ENCODE assay signal across 7 mouse cellular contexts in genomic region chr14:11617362-11617761, GRCm38 (mm10).
DNase-seq lines count a peak whose midpoint lies in the region; ATAC-seq lines count a peak whose summit lies in the region.

No protein-coding gene starts in this region.

- peak; percentile 61 for DNase-seq in testis, postnatal 10 days (ENCODE audit: low spot score)
- no peak for DNase-seq in testis, postnatal 14 days (ENCODE audit: low spot score)
- DNase-seq in cerebellum, adult 8-10 months = peak; percentile 22
- peak; percentile 31 to 48 for DNase-seq in heart, postnatal 10 days

- 0 out of 2 replicates have a peak overlapping the region, but pooled peaks have one; percentile 10 for H3K27ac ChIP-seq in liver, embryonic 12.5 days
- no peak overlapping the region for H3K27ac ChIP-seq in midbrain, embryonic 13.5 days

- no peak overlapping the region for H3K4me3 ChIP-seq in liver, embryonic 12.5 days
- no peak overlapping the region for H3K4me3 ChIP-seq in midbrain, embryonic 13.5 days (replicated peaks)

- 38% methylated on average over 6 of the region's 6 CpGs for WGBS in liver, embryonic 12.5 days (ENCODE audit: insufficient replicate concordance)
- 79% methylated on average over 6 of the region's 6 CpGs for WGBS in midbrain, embryonic 13.5 days

- H3K9ac ChIP-seq in liver, embryonic 12.5 days = no peak overlapping the region
- H3K9ac ChIP-seq in midbrain, embryonic 13.5 days (replicated peaks) = no peak overlapping the region

- H3K27me3 ChIP-seq in liver, embryonic 12.5 days (replicated peaks) = no peaks in the 10 kb centered on the region
- no peaks in the 10 kb centered on the region for H3K27me3 ChIP-seq in midbrain, embryonic 13.5 days

- H3K36me3 ChIP-seq in liver, embryonic 12.5 days = no peaks in the 10 kb centered on the region
- no peaks in the 10 kb centered on the region for H3K36me3 ChIP-seq in midbrain, embryonic 13.5 days

- no peak overlapping the region for H3K4me2 ChIP-seq in liver, embryonic 12.5 days
- no peak overlapping the region for H3K4me2 ChIP-seq in midbrain, embryonic 13.5 days (replicated peaks)

- intact Hi-C loops in heart, postnatal 10 days (cut with DNase I) = no loop called here

- no peak for ATAC-seq in liver, embryonic 12.5 days
- no peak for ATAC-seq in frontal cortex, adult (ENCODE audit: low TSS enrichment)
- ATAC-seq in midbrain, embryonic 13.5 days = no peak

- no peaks in the 10 kb centered on the region for H3K9me3 ChIP-seq in liver, embryonic 12.5 days (replicated peaks)
- no peaks in the 10 kb centered on the region for H3K9me3 ChIP-seq in midbrain, embryonic 13.5 days

- H3K4me1 ChIP-seq in liver, embryonic 12.5 days = no peaks in the 10 kb centered on the region; the same call in none of the 2 replicates
- H3K4me1 ChIP-seq in midbrain, embryonic 13.5 days (replicated peaks) = peaks cover 25% of the 10 kb centered on the region
